Mouse (Mus musculus) embryonic fibroblast, embryonic 13.5 days (primary cell): ENCODE measurements around the gene Acvr1. TPM values are rescaled to one million over a fixed set of nuclear protein-coding genes. Genes with fewer than 3 reads are reported as not detected.

Source experiments
- H3K27ac ChIP-seq: 2 replicates; pipeline ENCODE4 v1.5.1; 2012; ENCODE audit warnings: low read length, control low read depth, inconsistent platforms; ENCODE audit not compliant: insufficient read depth
- H3K4me1 ChIP-seq: 2 replicates; pipeline ENCODE4 v1.6.1; 2011; ENCODE audit warnings: low read length; ENCODE audit not compliant: control insufficient read depth, insufficient read depth
- H3K4me3 ChIP-seq: 2 replicates; pipeline ENCODE4 v1.5.1; 2011; ENCODE audit warnings: mild to moderate bottlenecking, control low read depth, low read length; ENCODE audit not compliant: insufficient read depth
- CTCF ChIP-seq: IDR thresholded peaks from 2 replicates; pipeline ENCODE4 v1.5.1; 2011; ENCODE audit warnings: mild to moderate bottlenecking, control low read depth, low read length, moderate library complexity, borderline replicate concordance; ENCODE audit not compliant: insufficient read depth
- POLR2A ChIP-seq: IDR thresholded peaks from 2 replicates; pipeline ENCODE4 v1.6.1; 2011; ENCODE audit warnings: low read depth, mild to moderate bottlenecking, control low read depth, low read length, moderate library complexity
- polyA plus RNA-seq: library from polyadenylated mRNA; stranded (reverse); fragments of >200 nt; gene quantifications from 2 replicates; pipeline ENCODE4 v1.2.4, GENCODE M21; 2011; ENCODE audit warnings: low read depth; ENCODE audit not compliant: missing spikeins, insufficient read length

Acvr1 gene
- polyA plus RNA-seq, 1 experiment = 57.1 TPM

DNA sequence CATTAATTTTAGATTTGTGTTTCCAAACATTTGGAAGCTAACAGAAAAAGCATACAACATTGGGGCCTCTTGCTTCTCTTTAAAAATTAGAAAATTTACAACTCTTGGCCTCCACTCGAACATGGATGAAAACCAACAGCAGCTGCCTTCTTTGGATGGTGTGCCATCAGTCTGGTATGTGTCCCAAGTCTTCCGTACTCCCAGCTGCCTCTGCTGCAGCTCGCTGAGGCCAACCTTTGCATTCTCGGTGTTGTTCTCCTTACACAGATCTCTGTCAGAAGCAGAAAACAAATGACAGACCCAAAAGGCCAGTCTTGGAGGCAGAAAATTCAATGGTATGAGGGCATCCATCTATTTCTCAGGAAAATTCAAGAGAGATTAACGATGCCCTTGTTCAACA, 186.9 kb downstream of the Acvr1 start:
- no peak for TF ChIP-seq POLR2A

GRCm38 (mm10) chr2:58379475-58379874, 187.5 kb downstream of the Acvr1 start:
- Histone ChIP-seq H3K27ac (no peak overlapping the region), H3K4me3 (no peak overlapping the region), H3K4me1 (no peaks in the 10 kb centered on the region)
- TF ChIP-seq CTCF = no peak
- TF ChIP-seq POLR2A = no peak

More for the DNA sequence above, 186.9 kb downstream of the Acvr1 start:
- Histone ChIP-seq H3K4me3 (no peak overlapping the region), H3K27ac (no peak overlapping the region), H3K4me1 (no peaks in the 10 kb centered on the region)

DNA sequence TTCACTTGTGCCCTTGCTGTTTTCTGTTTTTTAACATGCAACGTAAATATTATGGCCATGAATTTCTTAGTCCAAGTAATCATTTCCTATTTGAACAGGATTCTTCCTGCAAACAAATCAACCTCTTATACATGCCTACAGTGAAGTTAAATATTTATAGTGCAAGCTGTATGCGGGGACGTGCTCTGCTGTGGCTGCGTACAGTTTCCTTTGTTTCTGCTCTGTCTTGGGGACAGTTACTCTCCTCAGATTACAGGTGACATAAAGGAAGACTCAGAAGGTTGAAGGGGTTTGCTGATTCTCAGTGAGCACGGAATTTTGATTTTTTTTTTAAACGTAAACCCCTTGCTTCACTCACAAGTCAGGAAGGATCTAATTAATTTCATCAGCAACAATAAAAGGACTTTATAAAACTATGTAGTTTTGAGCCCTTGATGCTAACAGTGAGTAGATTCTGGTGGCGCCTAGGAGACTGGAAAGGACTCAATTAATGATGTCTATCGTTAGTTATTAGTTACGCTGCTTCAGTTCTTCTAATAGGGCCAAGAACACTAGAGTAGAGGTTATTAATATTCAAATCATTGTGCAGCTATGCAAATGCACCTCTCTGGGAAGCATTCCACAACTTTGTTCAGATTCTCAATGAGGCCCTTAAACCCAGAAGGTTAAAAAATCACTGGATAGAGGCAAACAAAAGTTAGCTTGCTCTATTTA, 189.4 kb downstream of the Acvr1 start:
- Histone ChIP-seq H3K4me1 (no peaks in the 10 kb centered on the region), H3K27ac (no peak overlapping the region), H3K4me3 (no peak overlapping the region)
- TF ChIP-seq POLR2A (no peak), CTCF (no peak)

DNA sequence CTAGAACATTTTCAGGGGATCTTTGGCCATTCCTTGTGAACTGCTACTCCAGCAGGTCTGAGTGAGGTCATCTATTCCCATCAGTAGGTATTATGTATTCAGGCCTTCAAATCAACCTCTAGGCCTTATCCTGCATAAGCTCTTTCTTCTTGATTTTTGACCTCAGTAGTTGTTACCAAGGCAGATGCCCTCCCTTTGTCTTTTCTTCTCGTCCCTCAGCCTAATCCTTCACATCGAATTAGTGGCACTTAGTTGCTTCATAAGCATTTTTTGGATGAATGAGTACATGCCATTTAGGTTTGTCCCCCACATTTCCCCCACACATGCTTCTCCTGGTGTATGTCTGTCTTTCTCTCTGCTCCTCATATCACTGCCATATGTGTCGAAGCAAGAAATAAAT, 200.8 kb downstream of the Acvr1 start:
- Histone ChIP-seq H3K27ac (no peak overlapping the region), H3K4me3 (no peak overlapping the region), H3K4me1 (no peaks in the 10 kb centered on the region)
- TF ChIP-seq CTCF = no peak
- TF ChIP-seq POLR2A = no peak

- peaks cover 5% of the 10 kb centered on the region; the same call in 1 of the 2 replicates for H3K4me1 ChIP-seq
- no peak overlapping the region for H3K4me3 ChIP-seq
Measured at GRCm38 (mm10) chr2:58361361-58362046, 205.5 kb downstream of the Acvr1 start.

DNA sequence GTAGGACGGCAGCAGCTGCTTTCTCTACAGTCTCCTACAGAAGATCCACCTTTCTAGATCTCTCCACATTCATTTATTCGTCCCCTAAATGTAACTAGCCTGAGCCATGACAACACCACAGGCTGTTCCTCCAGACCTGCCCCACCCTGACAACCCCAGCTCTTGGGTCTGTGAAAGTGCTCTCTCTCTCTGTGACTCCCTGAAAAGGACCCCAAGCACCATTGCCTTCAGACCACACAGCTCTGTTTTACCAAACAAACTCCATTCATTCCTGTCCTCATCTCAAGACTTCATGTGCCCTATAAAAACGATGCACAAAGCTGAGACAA, 208.9 kb downstream of the Acvr1 start:
- no peak overlapping the region for H3K27ac ChIP-seq
- TF ChIP-seq CTCF = no peak
- TF ChIP-seq POLR2A = no peak
- H3K4me1 ChIP-seq = peaks cover 5% of the 10 kb centered on the region; the same call in 1 of the 2 replicates
- H3K4me3 ChIP-seq = no peak overlapping the region

More at GRCm38 (mm10) chr2:58361361-58362046, 205.5 kb downstream of the Acvr1 start:
- TF ChIP-seq CTCF = no peak
- TF ChIP-seq POLR2A = no peak
- H3K27ac ChIP-seq = no peak overlapping the region

DNA sequence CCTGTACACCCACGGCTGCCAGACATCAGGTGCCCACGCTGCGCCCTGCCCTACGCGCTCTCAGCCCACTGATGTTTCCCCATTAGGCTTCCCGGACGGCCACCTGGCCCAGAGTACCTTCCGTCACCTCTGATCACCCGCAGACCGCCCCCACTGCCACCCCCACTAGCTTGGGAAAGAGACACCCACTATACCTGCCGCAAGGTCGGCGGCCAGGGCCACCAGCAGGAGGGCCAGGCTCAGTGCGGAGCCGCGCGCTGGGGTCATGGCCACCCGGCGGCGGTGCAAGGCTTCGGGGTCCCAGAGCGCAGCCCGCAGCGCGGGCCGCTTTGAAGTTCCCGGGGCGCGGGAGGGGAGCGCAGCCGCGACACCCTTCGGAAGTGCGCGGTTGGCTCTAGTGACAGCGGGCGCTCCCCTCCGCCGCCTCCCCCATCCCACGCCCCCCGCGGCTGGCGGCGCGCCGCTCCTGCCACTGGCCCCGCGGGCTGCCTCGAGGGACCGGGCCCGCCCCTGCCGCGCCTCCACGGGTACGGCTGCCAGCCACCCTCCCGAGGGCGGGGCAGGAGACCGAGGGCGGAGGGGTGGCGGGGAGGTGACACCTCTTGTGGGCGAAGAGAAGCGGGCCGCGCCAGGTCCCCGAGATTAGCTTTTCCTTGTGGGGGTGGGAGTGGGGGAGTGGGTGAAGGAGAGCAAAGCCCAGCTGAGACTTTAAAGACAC, 209.4 kb downstream of the Acvr1 start, which contains the start of gene Acvr1c:
TSS of gene Acvr1c (minus strand) at position 482 of the 718 bp plus-strand sequence.
- Histone ChIP-seq H3K4me3 (peak within 1 kb of the TSS; percentile 37), H3K4me1 (peaks cover 5% of the 10 kb centered on the region; the same call in 1 of the 2 replicates), H3K27ac (no peak within 1 kb of the TSS)
- TF ChIP-seq CTCF (no peak), POLR2A (no peak)

DNA sequence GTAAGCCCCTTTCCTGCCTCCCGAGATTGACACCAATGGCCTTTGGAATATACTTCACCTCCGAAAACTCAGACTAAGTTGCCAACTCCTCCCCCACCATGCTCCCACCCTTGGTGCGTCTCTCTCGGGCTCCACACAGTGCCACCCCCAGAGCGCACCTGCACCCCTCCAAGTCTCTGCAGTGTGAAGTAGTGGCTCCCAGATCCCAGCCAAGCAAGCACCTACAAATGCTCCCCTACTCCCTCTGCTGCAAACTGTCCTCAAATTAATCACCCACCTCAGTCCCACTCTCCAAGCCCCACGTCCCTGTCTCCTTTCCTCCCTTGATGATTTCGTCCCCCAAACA, 209.9 kb downstream of the Acvr1 start:
- Histone ChIP-seq H3K4me1 (peaks cover 5% of the 10 kb centered on the region; the same call in 1 of the 2 replicates), H3K27ac (no peak overlapping the region), H3K4me3 (peak overlapping the region; percentile 37)
- no peak for TF ChIP-seq CTCF
- no peak for TF ChIP-seq POLR2A

- TF ChIP-seq POLR2A (no peak), CTCF (no peak)
- no peak overlapping the region for H3K4me3 ChIP-seq
- H3K27ac ChIP-seq = no peak overlapping the region
- H3K4me1 ChIP-seq = peaks cover 10% of the 10 kb centered on the region
Measured at GRCm38 (mm10) chr2:58354389-58354788, 212.6 kb downstream of the Acvr1 start.

- Histone ChIP-seq H3K27ac (no peak overlapping the region), H3K4me1 (peaks cover 10% of the 10 kb centered on the region), H3K4me3 (no peak overlapping the region)
- no peak for TF ChIP-seq POLR2A
- TF ChIP-seq CTCF = no peak
Measured at GRCm38 (mm10) chr2:58352846-58353245, 214.1 kb downstream of the Acvr1 start.
